Mouse (Mus musculus) heart, adult 2 months (tissue): ENCODE data around the gene Ccdc175.

Experiments used
- CTCF ChIP-seq: fragments of 200-600 bp; IDR thresholded peaks from 2 replicates; pipeline ENCODE4 v1.8.1; 2022; ENCODE audit warnings: antibody characterized with exemption, mild to moderate bottlenecking, moderate library complexity
- POLR2A ChIP-seq: fragments of 200-500 bp; IDR thresholded peaks from 2 replicates; pipeline ENCODE4 v1.6.1; 2011; ENCODE audit warnings: mild to moderate bottlenecking, low read depth, low read length, control low read depth; ENCODE audit not compliant: insufficient read depth

DNA sequence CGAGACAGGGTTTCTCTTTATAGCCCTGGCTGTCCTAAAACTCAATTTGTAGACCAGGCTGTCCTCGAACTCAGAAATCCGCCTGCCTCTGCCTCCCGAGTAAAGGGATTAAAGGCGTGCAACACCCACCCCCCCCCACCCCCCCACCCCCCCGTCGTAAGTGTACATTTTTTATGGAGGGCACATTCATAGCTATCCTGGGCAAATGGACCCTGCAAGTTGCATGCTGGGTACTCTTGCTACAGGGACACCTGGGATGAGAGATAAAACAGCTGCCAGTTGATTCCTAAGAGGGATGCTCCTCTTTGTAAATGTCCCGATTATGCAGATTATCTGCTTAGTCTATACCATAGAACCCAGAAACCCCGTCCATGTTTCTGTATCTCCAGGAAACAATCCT lies 101.6 kb downstream of the Ccdc175 start:
- no peak for TF ChIP-seq POLR2A
- TF ChIP-seq CTCF, result no peak
